Mouse (Mus musculus): ENCODE results near the gene Mapkbp1. TPM values are rescaled to one million over a fixed set of nuclear protein-coding genes. Genes with fewer than 3 reads are reported as not detected.

Gene Mapkbp1
- 37.5 and 44.7 TPM in 2 replicates for polyA plus RNA-seq (2012; rRNA removed)

GRCm38 (mm10) chr2:119972537-119972879 lies at the start of gene Mapkbp1:
Gene Mapkbp1, plus strand, starts transcription at chr2:119972699.

GRCm38 (mm10) chr2:120026984-120027949 lies 54.8 kb downstream of the Mapkbp1 start, which contains the start of the genes Jmjd7 and Gm28042:
Gene Jmjd7, plus strand, starts transcription at chr2:120027483.
Gene Gm28042, plus strand, starts transcription at chr2:120027493.

GRCm38 (mm10) chr2:120032726-120033467 lies 60.4 kb downstream of the Mapkbp1 start, which contains the start of gene Pla2g4b:
Gene Pla2g4b, plus strand, starts transcription at chr2:120033417.

Other genes with a start within 250 kb of the Mapkbp1 start
- gene Itpka, start 230.4 kb upstream of the Mapkbp1 start, polyA plus RNA-seq (2012; rRNA removed) = 6.8 and 8.2 TPM in 2 replicates
- gene Ltk, start 212.3 kb upstream of the Mapkbp1 start, polyA plus RNA-seq (2012; rRNA removed) = 1.1 and 1.9 TPM in 2 replicates
- 53.2 and 54.5 TPM in 2 replicates for gene Rpap1, start 185.2 kb upstream of the Mapkbp1 start, polyA plus RNA-seq (2012; rRNA removed)
- 32.2 and 33.1 TPM in 2 replicates for gene Tyro3, start 175.0 kb upstream of the Mapkbp1 start, polyA plus RNA-seq (2012; rRNA removed)
- 15.4 and 24.5 TPM in 2 replicates for gene Mga, start 75.5 kb upstream of the Mapkbp1 start, polyA plus RNA-seq (2012; rRNA removed)
- 10.5 and 17.7 TPM in 2 replicates for gene Jmjd7, start 54.8 kb downstream of the Mapkbp1 start, polyA plus RNA-seq (2012; rRNA removed)
- gene Gm28042, start 54.8 kb downstream of the Mapkbp1 start, polyA plus RNA-seq (2012; rRNA removed) = 11.2 and 13.4 TPM in 2 replicates
- 10.9 and 11.3 TPM in 2 replicates for gene Pla2g4b, start 60.7 kb downstream of the Mapkbp1 start, polyA plus RNA-seq (2012; rRNA removed)
- gene Ehd4, start 181.9 kb downstream of the Mapkbp1 start, polyA plus RNA-seq (2012; rRNA removed) = 47.5 and 51.9 TPM in 2 replicates

Measured in ovary, adult 2 months (tissue).